Mouse (Mus musculus): ENCODE data around the gene Nodal.

- no peak for TF ChIP-seq GATA1 (IDR thresholded peaks at IDR 0.05; ENCODE audit: low read length)
- TF ChIP-seq TAL1 (IDR thresholded peaks at IDR 0.05; ENCODE audit: low read length): no peak
Measured at GRCm38 (mm10) chr10:61424500-61424899, 6.7 kb downstream of the Nodal start.
